Mouse (Mus musculus) testis, adult 2 months (tissue): ENCODE measurements at regions not wholly inside any gene's neighbourhood (a gene's known extent, or its start where the extent isn't known, plus 50 kb on each side); places are given as distances from the start of the nearest gene placed in this dataset.

Experiments
- CTCF ChIP-seq: fragments of 200-500 bp; IDR thresholded peaks from 2 replicates; pipeline ENCODE4 v1.5.1; 2012; ENCODE audit warnings: low read depth, mild to moderate bottlenecking, inconsistent platforms, low read length, moderate library complexity; ENCODE audit not compliant: control insufficient read depth, insufficient read depth, insufficient replicate concordance
- POLR2A ChIP-seq: fragments of 200-500 bp; IDR thresholded peaks from 2 replicates; pipeline ENCODE4 v1.6.1; 2012; ENCODE audit warnings: low read depth, mild to moderate bottlenecking, inconsistent platforms, low read length, moderate library complexity; ENCODE audit not compliant: control insufficient read depth

- TF ChIP-seq POLR2A = no peak
- TF ChIP-seq CTCF = no peak
Observed at GRCm38 (mm10) chr3:137783937-137784911, 80.1 kb upstream of the H2afz start.
